ENCODE assay signal across 8 mouse cellular contexts in genomic region chr6:126106051-126106797, GRCm38 (mm10).
A peak's percentile ranks its signal among the peaks of the same experiment; 100 is the strongest.
DNase-seq lines count a peak whose midpoint lies in the region; ATAC-seq and TF ChIP-seq lines count a peak whose summit lies in the region.

No protein-coding gene starts in this region.

- WGBS in forebrain, embryonic 14.5 days = 76% methylated on average over 7 of the region's 7 CpGs
- 85% methylated on average over 7 of the region's 7 CpGs for WGBS in forebrain, embryonic 10.5 days
- 72% methylated on average over 7 of the region's 7 CpGs for WGBS in heart, embryonic 10.5 days
- 70% methylated on average over 7 of the region's 7 CpGs for WGBS in lung, postnatal 0 days

- no peaks in the 10 kb centered on the region for H3K9me3 ChIP-seq in forebrain, embryonic 14.5 days (replicated peaks; ENCODE audit: control insufficient read depth, low read length)
- no peaks in the 10 kb centered on the region for H3K9me3 ChIP-seq in forebrain, embryonic 10.5 days
- no peaks in the 10 kb centered on the region for H3K9me3 ChIP-seq in heart, embryonic 10.5 days
- H3K9me3 ChIP-seq in lung, postnatal 0 days (ENCODE audit: low read length) = no peaks in the 10 kb centered on the region

- no peak overlapping the region for H3K27ac ChIP-seq in forebrain, embryonic 14.5 days (ENCODE audit: low read depth, low read length)
- H3K27ac ChIP-seq in forebrain, embryonic 10.5 days = no peak overlapping the region
- peak overlapping the region; percentile 63 for H3K27ac ChIP-seq in heart, embryonic 10.5 days
- H3K27ac ChIP-seq in lung, postnatal 0 days (ENCODE audit: low read length) = no peak overlapping the region

- TF ChIP-seq CTCF in lung, postnatal 0 days (IDR thresholded peaks at IDR 0.05) = no peak

- H3K36me3 ChIP-seq in forebrain, embryonic 14.5 days (ENCODE audit: control insufficient read depth, insufficient read depth, low read length) = no peaks in the 10 kb centered on the region
- no peaks in the 10 kb centered on the region; the same call in 1 of the 2 replicates for H3K36me3 ChIP-seq in forebrain, embryonic 10.5 days (replicated peaks)
- peaks cover 5% of the 10 kb centered on the region; the same call in 1 of the 2 replicates for H3K36me3 ChIP-seq in heart, embryonic 10.5 days
- no peaks in the 10 kb centered on the region for H3K36me3 ChIP-seq in lung, postnatal 0 days (ENCODE audit: insufficient read depth, low read length)

- no peaks in the 10 kb centered on the region for H3K4me1 ChIP-seq in forebrain, embryonic 14.5 days (ENCODE audit: control insufficient read depth, insufficient read depth, low read length)
- H3K4me1 ChIP-seq in forebrain, embryonic 10.5 days = 0 out of 2 replicates have a peak, but pooled peaks cover 6% of the 10 kb centered on the region
- H3K4me1 ChIP-seq in heart, embryonic 10.5 days = peaks cover 31% of the 10 kb centered on the region
- H3K4me1 ChIP-seq in lung, postnatal 0 days (ENCODE audit: insufficient read depth, low read depth, low read length) = no peaks in the 10 kb centered on the region; the same call in 1 of the 2 replicates

- no peak for TF ChIP-seq EP300 in lung, postnatal 0 days (IDR thresholded peaks at IDR 0.05)

- H3K27me3 ChIP-seq in forebrain, embryonic 14.5 days (replicated peaks; ENCODE audit: control insufficient read depth, insufficient read depth, low read length) = no peaks in the 10 kb centered on the region
- no peaks in the 10 kb centered on the region for H3K27me3 ChIP-seq in forebrain, embryonic 10.5 days (ENCODE audit: poor library complexity, severe bottlenecking)
- H3K27me3 ChIP-seq in heart, embryonic 10.5 days (ENCODE audit: insufficient read depth, poor library complexity, severe bottlenecking) = no peaks in the 10 kb centered on the region
- no peaks in the 10 kb centered on the region for H3K27me3 ChIP-seq in lung, postnatal 0 days (replicated peaks; ENCODE audit: insufficient read depth, low read length)

- H3K4me2 ChIP-seq in forebrain, embryonic 14.5 days (ENCODE audit: low read length) = no peak overlapping the region
- no peak overlapping the region for H3K4me2 ChIP-seq in lung, postnatal 0 days (replicated peaks; ENCODE audit: low read depth, low read length)

- intact Hi-C loops in left cerebral cortex, postnatal 10 days (cut with DNase I) = no loop called here

- no peak overlapping the region for H3K4me3 ChIP-seq in forebrain, embryonic 14.5 days (ENCODE audit: low read depth, low read length)
- H3K4me3 ChIP-seq in forebrain, embryonic 10.5 days = no peak overlapping the region
- H3K4me3 ChIP-seq in heart, embryonic 10.5 days = no peak overlapping the region
- no peak overlapping the region for H3K4me3 ChIP-seq in lung, postnatal 0 days (ENCODE audit: low read depth, low read length)

- peak; percentile 70 for DNase-seq in forebrain, embryonic 14.5 days (ENCODE audit: low spot score)
- DNase-seq in forebrain, embryonic 10.5 days (ENCODE audit: extremely low spot score, low spot score) = no peak
- DNase-seq in right cerebral cortex, adult 18-20 months = peak; percentile 17
- no peak for DNase-seq in right cerebral cortex, postnatal 25 days
- no peak for DNase-seq in heart, embryonic 10.5 days (ENCODE audit: low spot score)
- peak; percentile 40 to 43 for DNase-seq in left cerebral cortex, postnatal 10 days (ENCODE audit: extremely low spot score in 1 of 2, low spot score in 2 of 2)
- DNase-seq in natural killer cell, adult 2 months (ENCODE audit: low spot score in 2 of 2) = no peak
- DNase-seq in lung, postnatal 0 days (ENCODE audit: low spot score) = no peak

- peak; percentile 50; the same call in 1 of the 2 replicates for ATAC-seq in forebrain, embryonic 14.5 days
- no peak for ATAC-seq in lung, postnatal 0 days

- H3K9ac ChIP-seq in forebrain, embryonic 14.5 days (ENCODE audit: low read length) = no peak overlapping the region
- H3K9ac ChIP-seq in lung, postnatal 0 days (replicated peaks; ENCODE audit: low read depth) = no peak overlapping the region

Comparison
In these comparisons a context has a peak if more than half of its experiments do, and no peak if none do; other contexts are left out.
1. DNase-seq: peak in forebrain, embryonic 14.5 days (single experiment), right cerebral cortex, adult 18-20 months (single experiment) and left cerebral cortex, postnatal 10 days (2 of 2); none in forebrain, embryonic 10.5 days (single experiment), right cerebral cortex, postnatal 25 days (single experiment), heart, embryonic 10.5 days (single experiment), natural killer cell, adult 2 months (0 of 2) and lung, postnatal 0 days (single experiment).